Mouse (Mus musculus) Patski (cell line): ENCODE measurements around the gene Fgf16. TPM values are rescaled to one million over a fixed set of nuclear protein-coding genes. Genes with fewer than 3 reads are reported as not detected.

Experiments
- ATAC-seq: fragments of 100-300 bp; one replicate; pipeline ENCODE4 v1.8.0; 2021
- CTCF ChIA-PET: fragments of 350-600 bp; sonication (Branson Sonifier 250); formaldehyde crosslinking; loops from one replicate; lab custom pipeline; 2022; ENCODE audit warnings: inconsistent platforms; lab: Charles Lee
- POLR2A ChIA-PET: fragments of 350-600 bp; sonication (Branson Sonifier 250); formaldehyde crosslinking; loops from one replicate; lab custom pipeline; 2022; ENCODE audit warnings: antibody characterized with exemption, inconsistent platforms; lab: Charles Lee
- DNase-seq: peaks from one replicate; pipeline ENCODE4 v3.0.0-alpha.2; 2011; ENCODE audit warnings: low read depth, low spot score
- H3K27me3 ChIP-seq: fragments of 371-371 bp; one replicate; pipeline ENCODE4 v1.5.1; 2021
- CTCF ChIP-seq: fragments of 100-300 bp; IDR thresholded peaks from one replicate; pipeline ENCODE4 v1.5.1; 2021
- in situ Hi-C: fragments of 300-500 bp; cut with MboI; formaldehyde crosslinking; loops from 3 replicates; pipeline ENCODE4 v1.11.1; 2018; ENCODE audit warnings: low pct_unique_long_range_greater_than_20kb, mixed read lengths
- polyA plus RNA-seq: library from polyadenylated mRNA; unstranded; gene quantifications from one replicate; pipeline ENCODE4 v1.2.3, GENCODE M21; 2021

Gene Fgf16
- not detected for polyA plus RNA-seq

GRCm38 (mm10) chrX:105764162-105765004 lies at the start of gene Fgf16:
Gene Fgf16 (plus strand): TSS chrX:105764279.
- DNase-seq (no peak), ATAC-seq (no peak)
- in situ Hi-C loops: no loop called here
- ChIA-PET CTCF (no interaction called here), POLR2A (no interaction called here)
- TF ChIP-seq CTCF: no peak
- H3K27me3 ChIP-seq: peaks cover 14% of the 10 kb centered on the region

- no peak for ATAC-seq
- peaks cover 5% of the 10 kb centered on the region for H3K27me3 ChIP-seq
- POLR2A ChIA-PET: no interaction called here
Measured at GRCm38 (mm10) chrX:105714740-105715139, 49.3 kb upstream of the Fgf16 start.

GRCm38 (mm10) chrX:105715789-105716321 lies 48.2 kb upstream of the Fgf16 start:
- POLR2A ChIA-PET: no interaction called here
- ATAC-seq: no peak
- no peak for TF ChIP-seq CTCF
- CTCF ChIA-PET: no interaction called here
- DNase-seq: no peak
- H3K27me3 ChIP-seq: peaks cover 8% of the 10 kb centered on the region
- in situ Hi-C loops: no loop called here

More at GRCm38 (mm10) chrX:105714740-105715139, 49.3 kb upstream of the Fgf16 start:
- in situ Hi-C loops: no loop called here
- CTCF ChIA-PET: no interaction called here
- TF ChIP-seq CTCF: no peak
- no peak for DNase-seq

- CTCF ChIA-PET: interaction anchor here (1.3 to 1.4 kb wide), 2 partner anchors 12 to 62 kb away, joined by 3 read pairs; no protein-coding TSS in a partner anchor
- DNase-seq (no peak), ATAC-seq (no peak)
- POLR2A ChIA-PET: no interaction called here
- TF ChIP-seq CTCF: no peak
- in situ Hi-C loops: no loop called here
- peaks cover 4% of the 10 kb centered on the region for H3K27me3 ChIP-seq
Measured at GRCm38 (mm10) chrX:105718388-105718787, 45.7 kb upstream of the Fgf16 start.

GRCm38 (mm10) chrX:105718943-105719342 lies 45.1 kb upstream of the Fgf16 start:
- no peak for ATAC-seq
- peaks cover 4% of the 10 kb centered on the region for H3K27me3 ChIP-seq
- no peak for TF ChIP-seq CTCF
- ChIA-PET CTCF (interaction anchor here (1.3 to 1.4 kb wide), 2 partner anchors 12 to 63 kb away, joined by 3 read pairs; no protein-coding TSS in a partner anchor), POLR2A (no interaction called here)
- in situ Hi-C loops: no loop called here
- DNase-seq: no peak

GRCm38 (mm10) chrX:105724174-105724573 lies 39.9 kb upstream of the Fgf16 start:
- ATAC-seq (no peak), DNase-seq (no peak)
- TF ChIP-seq CTCF: no peak
- peaks cover 4% of the 10 kb centered on the region for H3K27me3 ChIP-seq
- POLR2A ChIA-PET: no interaction called here
- CTCF ChIA-PET: no interaction called here
- in situ Hi-C loops: no loop called here

GRCm38 (mm10) chrX:105762847-105763527 lies 1.1 kb upstream of the Fgf16 start:
- no peak for ATAC-seq
- POLR2A ChIA-PET: no interaction called here
- no peak for TF ChIP-seq CTCF
- CTCF ChIA-PET: no interaction called here
- H3K27me3 ChIP-seq: peaks cover 17% of the 10 kb centered on the region
- in situ Hi-C loops: no loop called here
- no peak for DNase-seq

- in situ Hi-C loops: no loop called here
- CTCF ChIA-PET: no interaction called here
- no peak for TF ChIP-seq CTCF
- DNase-seq (no peak), ATAC-seq (no peak)
- H3K27me3 ChIP-seq: peaks cover 17% of the 10 kb centered on the region
- POLR2A ChIA-PET: no interaction called here
Measured at GRCm38 (mm10) chrX:105763612-105764011, 467 bp upstream of the Fgf16 start.

- ATAC-seq (no peak), DNase-seq (no peak)
- CTCF ChIA-PET: no interaction called here
- POLR2A ChIA-PET: no interaction called here
- TF ChIP-seq CTCF: no peak
- in situ Hi-C loops: no loop called here
- peaks cover 9% of the 10 kb centered on the region for H3K27me3 ChIP-seq
Measured at GRCm38 (mm10) chrX:105765005-105765706, 1.1 kb downstream of the Fgf16 start.

- H3K27me3 ChIP-seq: peaks cover 9% of the 10 kb centered on the region
- ChIA-PET POLR2A (no interaction called here), CTCF (no interaction called here)
- no peak for TF ChIP-seq CTCF
- in situ Hi-C loops: no loop called here
- no peak for ATAC-seq
- DNase-seq: no peak
Measured at GRCm38 (mm10) chrX:105766013-105766412, 1.9 kb downstream of the Fgf16 start.
